Mouse (Mus musculus): ENCODE data around the gene Slco3a1. TPM values are rescaled to one million over a fixed set of nuclear protein-coding genes. Genes with fewer than 3 reads are reported as not detected.

Slco3a1 gene
- polyA plus RNA-seq, 1 experiment = 66.6 TPM

- Histone ChIP-seq H3K4me1 (ENCODE audit: control insufficient read depth, insufficient read depth, low read length) (no peaks in the 10 kb centered on the region), H3K27ac (ENCODE audit: insufficient read depth, low read length) (no peak overlapping the region)
These were observed 199.9 kb downstream of the Slco3a1 start for GRCm38 (mm10) chr7:74354527-74355256.

GRCm38 (mm10) chr7:74353707-74354468, 200.7 kb downstream of the Slco3a1 start:
- TF ChIP-seq POLR2A (IDR thresholded peaks at IDR 0.05; ENCODE audit: borderline replicate concordance, insufficient read depth, low read length) (no peak), CTCF (IDR thresholded peaks at IDR 0.05; ENCODE audit: borderline replicate concordance, insufficient read depth, low read depth, low read length) (no peak)
- no peak for DNase-seq
- no peak overlapping the region for H3K4me3 ChIP-seq (replicated peaks; ENCODE audit: insufficient read depth, low read depth, low read length)
- no peaks in the 10 kb centered on the region for H3K27me3 ChIP-seq (ENCODE audit: control insufficient read depth, insufficient read depth, low read length)
- 84% methylated on average over 13 of the region's 13 CpGs for WGBS
- H3K4me1 ChIP-seq (ENCODE audit: control insufficient read depth, insufficient read depth, low read length) = no peaks in the 10 kb centered on the region
- H3K27ac ChIP-seq (ENCODE audit: insufficient read depth, low read length) = no peak overlapping the region

More at GRCm38 (mm10) chr7:74354527-74355256, 199.9 kb downstream of the Slco3a1 start:
- whole genome bisulfite sequencing = 62% methylated on average over 8 of the region's 8 CpGs
- H3K4me3 ChIP-seq (replicated peaks; ENCODE audit: insufficient read depth, low read depth, low read length) = no peak overlapping the region
- peak in 1 of 2 experiments; percentile 40 for DNase-seq
- TF ChIP-seq CTCF (IDR thresholded peaks at IDR 0.05; ENCODE audit: borderline replicate concordance, insufficient read depth, low read depth, low read length) (peak; percentile 61), POLR2A (IDR thresholded peaks at IDR 0.05; ENCODE audit: borderline replicate concordance, insufficient read depth, low read length) (no peak)
- no peaks in the 10 kb centered on the region for H3K27me3 ChIP-seq (ENCODE audit: control insufficient read depth, insufficient read depth, low read length)

GRCm38 (mm10) chr7:74353240-74353639, 201.3 kb downstream of the Slco3a1 start:
- 93% methylated on average over 7 of the region's 7 CpGs for WGBS

GRCm38 (mm10) chr7:74348318-74348890, 206.2 kb downstream of the Slco3a1 start:
- Histone ChIP-seq H3K4me3 (replicated peaks; ENCODE audit: insufficient read depth, low read depth, low read length) (no peak overlapping the region), H3K27ac (ENCODE audit: insufficient read depth, low read length) (no peak overlapping the region), H3K4me1 (ENCODE audit: control insufficient read depth, insufficient read depth, low read length) (peaks cover 15% of the 10 kb centered on the region), H3K27me3 (ENCODE audit: control insufficient read depth, insufficient read depth, low read length) (no peaks in the 10 kb centered on the region)
- no peak for DNase-seq
- no peak for TF ChIP-seq CTCF (IDR thresholded peaks at IDR 0.05; ENCODE audit: borderline replicate concordance, insufficient read depth, low read depth, low read length)
- no peak for TF ChIP-seq POLR2A (IDR thresholded peaks at IDR 0.05; ENCODE audit: borderline replicate concordance, insufficient read depth, low read length)
- 89% methylated on average over 7 of the region's 7 CpGs for WGBS

More at GRCm38 (mm10) chr7:74353240-74353639, 201.3 kb downstream of the Slco3a1 start:
- TF ChIP-seq CTCF (IDR thresholded peaks at IDR 0.05; ENCODE audit: borderline replicate concordance, insufficient read depth, low read depth, low read length) = no peak
- no peak for TF ChIP-seq POLR2A (IDR thresholded peaks at IDR 0.05; ENCODE audit: borderline replicate concordance, insufficient read depth, low read length)
- no peak overlapping the region for H3K27ac ChIP-seq (ENCODE audit: insufficient read depth, low read length)
- DNase-seq = no peak
- no peaks in the 10 kb centered on the region for H3K4me1 ChIP-seq (ENCODE audit: control insufficient read depth, insufficient read depth, low read length)
- no peak overlapping the region for H3K4me3 ChIP-seq (replicated peaks; ENCODE audit: insufficient read depth, low read depth, low read length)
- no peaks in the 10 kb centered on the region for H3K27me3 ChIP-seq (ENCODE audit: control insufficient read depth, insufficient read depth, low read length)

- TF ChIP-seq POLR2A (IDR thresholded peaks at IDR 0.05; ENCODE audit: borderline replicate concordance, insufficient read depth, low read length) (no peak), CTCF (IDR thresholded peaks at IDR 0.05; ENCODE audit: borderline replicate concordance, insufficient read depth, low read depth, low read length) (no peak)
- no peaks in the 10 kb centered on the region for H3K27me3 ChIP-seq (ENCODE audit: control insufficient read depth, insufficient read depth, low read length)
- peaks cover 15% of the 10 kb centered on the region for H3K4me1 ChIP-seq (ENCODE audit: control insufficient read depth, insufficient read depth, low read length)
- DNase-seq = peak in 1 of 2 experiments; percentile 46
- H3K4me3 ChIP-seq (replicated peaks; ENCODE audit: insufficient read depth, low read depth, low read length) = no peak overlapping the region
- WGBS = 32% methylated on average over 9 of the region's 9 CpGs
- H3K27ac ChIP-seq (ENCODE audit: insufficient read depth, low read length) = no peak overlapping the region
These were observed 207.6 kb downstream of the Slco3a1 start for GRCm38 (mm10) chr7:74347026-74347425.

- Histone ChIP-seq H3K27me3 (ENCODE audit: control insufficient read depth, insufficient read depth, low read length) (no peaks in the 10 kb centered on the region), H3K27ac (ENCODE audit: insufficient read depth, low read length) (no peak overlapping the region), H3K4me3 (replicated peaks; ENCODE audit: insufficient read depth, low read depth, low read length) (no peak overlapping the region), H3K4me1 (ENCODE audit: control insufficient read depth, insufficient read depth, low read length) (peaks cover 19% of the 10 kb centered on the region)
- DNase-seq = no peak
- no peak for TF ChIP-seq POLR2A (IDR thresholded peaks at IDR 0.05; ENCODE audit: borderline replicate concordance, insufficient read depth, low read length)
- no peak for TF ChIP-seq CTCF (IDR thresholded peaks at IDR 0.05; ENCODE audit: borderline replicate concordance, insufficient read depth, low read depth, low read length)
- WGBS = 22% methylated on average over 3 of the region's 3 CpGs
These were observed 208.1 kb downstream of the Slco3a1 start for GRCm38 (mm10) chr7:74346451-74346850.

- 35% methylated on average over 4 of the region's 4 CpGs for WGBS
- no peaks in the 10 kb centered on the region for H3K27me3 ChIP-seq (ENCODE audit: control insufficient read depth, insufficient read depth, low read length)
- no peak overlapping the region for H3K27ac ChIP-seq (ENCODE audit: insufficient read depth, low read length)
- DNase-seq = no peak
- H3K4me3 ChIP-seq (replicated peaks; ENCODE audit: insufficient read depth, low read depth, low read length) = no peak overlapping the region
- H3K4me1 ChIP-seq (ENCODE audit: control insufficient read depth, insufficient read depth, low read length) = peaks cover 13% of the 10 kb centered on the region
- TF ChIP-seq POLR2A (IDR thresholded peaks at IDR 0.05; ENCODE audit: borderline replicate concordance, insufficient read depth, low read length) (no peak), CTCF (IDR thresholded peaks at IDR 0.05; ENCODE audit: borderline replicate concordance, insufficient read depth, low read depth, low read length) (no peak)
These were observed 213.3 kb downstream of the Slco3a1 start for GRCm38 (mm10) chr7:74341149-74341805.

Measured in cerebellum, adult 2 months (tissue).